Mouse (Mus musculus): ENCODE measurements around the gene Olfr891. TPM values are rescaled to one million over a fixed set of nuclear protein-coding genes. Genes with fewer than 3 reads are reported as not detected.
"Not testable (repeated sequence)": the region's sequence is repeated elsewhere in the genome, so short reads cannot be mapped to it uniquely, and the experiment has no call there.

The Olfr891 gene
- polyA plus RNA-seq (2012; ENCODE audit: insufficient read depth, insufficient read length, low replicate concordance, missing spikeins), result not detected in 2 replicates

DNA sequence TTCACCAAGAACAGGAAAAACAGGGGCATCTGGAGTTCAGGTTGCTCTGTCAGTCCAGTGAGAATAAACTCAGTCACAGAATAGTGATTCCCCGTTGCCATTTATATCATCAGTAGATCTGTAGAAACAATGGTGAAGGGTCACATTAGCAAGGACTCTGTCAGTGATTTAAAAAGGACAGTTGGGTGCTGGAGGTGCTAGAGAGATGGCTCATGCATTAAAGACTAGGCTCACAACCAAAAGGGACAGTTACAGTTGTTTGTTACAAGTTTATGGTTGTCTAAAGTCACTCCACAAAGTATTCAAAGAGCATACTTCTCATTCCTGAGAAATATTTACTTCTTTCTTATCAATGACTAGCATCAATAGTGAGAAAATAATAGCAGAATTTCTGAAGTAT lies at the start of gene Olfr891:
Olfr891 (minus strand) TSS at position 101 of the 400 bp plus-strand sequence.
- Histone ChIP-seq H3K4me3 (ENCODE audit: insufficient read depth, low read depth, low read length) (no peak within 1 kb of the TSS), H3K27ac (ENCODE audit: insufficient read depth, low read depth, low read length) (no peak within 1 kb of the TSS), H3K4me1 (ENCODE audit: control insufficient read depth, insufficient read depth, low read length) (no peaks in the 10 kb centered on the region)
- WGBS, result 86% methylated on average over 1 of the region's 1 CpGs
- TF ChIP-seq POLR2A (IDR thresholded peaks at IDR 0.05; ENCODE audit: insufficient read depth, low read depth, low read length), result no peak
- TF ChIP-seq CTCF (IDR thresholded peaks at IDR 0.05; ENCODE audit: insufficient read depth, low read depth, low read length), result no peak

DNA sequence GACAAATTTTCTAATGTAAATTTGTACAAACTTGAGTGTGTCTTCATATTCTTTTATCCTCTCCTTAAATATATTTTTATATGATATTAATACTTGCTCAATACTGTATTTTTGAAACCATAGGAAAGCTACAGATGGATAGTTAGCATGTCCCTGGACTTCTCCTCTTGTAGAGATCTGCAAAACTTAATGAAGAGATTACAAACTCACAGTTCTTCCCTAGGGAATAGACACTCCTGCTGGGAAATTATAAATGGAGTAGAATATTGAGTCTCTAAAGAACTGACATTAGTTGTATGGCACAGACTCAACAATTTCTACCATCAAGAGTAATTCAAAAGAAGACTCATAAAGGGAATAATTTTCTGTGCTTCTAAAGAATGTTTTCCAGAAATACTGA lies 37.1 kb upstream of the Olfr891 start, which contains the start of gene Olfr894:
Olfr894 (plus strand) TSS at position 301 of the 400 bp plus-strand sequence.
- no peaks in the 10 kb centered on the region for H3K4me1 ChIP-seq (ENCODE audit: control insufficient read depth, insufficient read depth, low read length)
- TF ChIP-seq POLR2A (IDR thresholded peaks at IDR 0.05; ENCODE audit: insufficient read depth, low read depth, low read length), result no peak
- no peak for TF ChIP-seq CTCF (IDR thresholded peaks at IDR 0.05; ENCODE audit: insufficient read depth, low read depth, low read length)
- no peak within 1 kb of the TSS for H3K27ac ChIP-seq (ENCODE audit: insufficient read depth, low read depth, low read length)
- H3K4me3 ChIP-seq (ENCODE audit: insufficient read depth, low read depth, low read length), result no peak within 1 kb of the TSS

GRCm38 (mm10) chr9:38208065-38208464 lies 27.4 kb upstream of the Olfr891 start, which contains the start of gene Olfr893:
Olfr893 (plus strand) TSS chr9:38208365.
- no peak within 1 kb of the TSS for H3K4me3 ChIP-seq (ENCODE audit: insufficient read depth, low read depth, low read length)
- no peak within 1 kb of the TSS for H3K27ac ChIP-seq (ENCODE audit: insufficient read depth, low read depth, low read length)
- no peak for TF ChIP-seq POLR2A (IDR thresholded peaks at IDR 0.05; ENCODE audit: insufficient read depth, low read depth, low read length)
- TF ChIP-seq CTCF (IDR thresholded peaks at IDR 0.05; ENCODE audit: insufficient read depth, low read depth, low read length), result no peak
- H3K4me1 ChIP-seq (ENCODE audit: control insufficient read depth, insufficient read depth, low read length), result no peaks in the 10 kb centered on the region
- WGBS, result 86% methylated on average over 3 of the region's 3 CpGs

- H3K4me3 ChIP-seq (ENCODE audit: insufficient read depth, low read depth, low read length); H3K27ac ChIP-seq (ENCODE audit: insufficient read depth, low read depth, low read length); H3K4me1 ChIP-seq (ENCODE audit: control insufficient read depth, insufficient read depth, low read length): not testable (repeated sequence)
- WGBS, result 45% methylated on average over 2 of the region's 2 CpGs
These were observed 12.3 kb downstream of the Olfr891 start for GRCm38 (mm10) chr9:38168341-38168740.

DNA sequence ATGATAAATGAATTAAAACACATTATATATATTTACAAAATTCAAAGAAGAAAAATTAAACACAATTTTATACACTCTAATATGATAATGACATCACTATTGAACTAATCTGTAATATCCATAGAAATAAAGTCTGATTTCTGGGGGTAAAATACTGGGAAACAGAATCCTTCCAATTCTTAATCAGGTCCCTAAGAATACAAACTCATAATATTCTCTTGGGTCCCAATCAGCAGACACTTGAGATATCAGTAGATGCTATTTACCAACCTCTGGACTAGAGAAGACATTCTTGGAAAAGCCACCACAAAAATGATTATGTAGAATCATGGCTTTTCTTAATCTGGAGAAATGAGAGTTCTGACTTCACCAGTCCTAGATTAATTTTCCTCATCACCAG lies 38.4 kb downstream of the Olfr891 start, which contains the start of gene Olfr890:
Olfr890 (plus strand) TSS at position 301 of the 400 bp plus-strand sequence.
- Histone ChIP-seq H3K4me3 (ENCODE audit: insufficient read depth, low read depth, low read length) (no peak within 1 kb of the TSS), H3K27ac (ENCODE audit: insufficient read depth, low read depth, low read length) (no peak within 1 kb of the TSS), H3K4me1 (ENCODE audit: control insufficient read depth, insufficient read depth, low read length) (no peaks in the 10 kb centered on the region)
- TF ChIP-seq POLR2A (IDR thresholded peaks at IDR 0.05; ENCODE audit: insufficient read depth, low read depth, low read length), result no peak
- TF ChIP-seq CTCF (IDR thresholded peaks at IDR 0.05; ENCODE audit: insufficient read depth, low read depth, low read length), result no peak

Other genes with a start within 250 kb of the Olfr891 start
- gene Olfr881, start 189.0 kb downstream of the Olfr891 start, polyA plus RNA-seq (2012; ENCODE audit: insufficient read depth, insufficient read length, low replicate concordance, missing spikeins), result not detected in 2 replicates
- not detected in 2 replicates for gene Olfr883, start 155.0 kb downstream of the Olfr891 start, polyA plus RNA-seq (2012; ENCODE audit: insufficient read depth, insufficient read length, low replicate concordance, missing spikeins)
- not detected in 2 replicates for gene Olfr884, start 134.3 kb downstream of the Olfr891 start, polyA plus RNA-seq (2012; ENCODE audit: insufficient read depth, insufficient read length, low replicate concordance, missing spikeins)
- gene Olfr885, start 119.5 kb downstream of the Olfr891 start, polyA plus RNA-seq (2012; ENCODE audit: insufficient read depth, insufficient read length, low replicate concordance, missing spikeins), result not detected in 2 replicates
- not detected in 2 replicates for gene Olfr887, start 96.7 kb downstream of the Olfr891 start, polyA plus RNA-seq (2012; ENCODE audit: insufficient read depth, insufficient read length, low replicate concordance, missing spikeins)
- not detected in 2 replicates for gene Olfr888, start 72.7 kb downstream of the Olfr891 start, polyA plus RNA-seq (2012; ENCODE audit: insufficient read depth, insufficient read length, low replicate concordance, missing spikeins)
- not detected in 2 replicates for gene Olfr889, start 65.6 kb downstream of the Olfr891 start, polyA plus RNA-seq (2012; ENCODE audit: insufficient read depth, insufficient read length, low replicate concordance, missing spikeins)
- gene Olfr890, start 38.3 kb downstream of the Olfr891 start, polyA plus RNA-seq (2012; ENCODE audit: insufficient read depth, insufficient read length, low replicate concordance, missing spikeins), result not detected in 2 replicates
- not detected in 2 replicates for gene Olfr893, start 27.5 kb upstream of the Olfr891 start, polyA plus RNA-seq (2012; ENCODE audit: insufficient read depth, insufficient read length, low replicate concordance, missing spikeins)
- not detected in 2 replicates for gene Olfr894, start 37.2 kb upstream of the Olfr891 start, polyA plus RNA-seq (2012; ENCODE audit: insufficient read depth, insufficient read length, low replicate concordance, missing spikeins)
- gene Olfr143, start 72.0 kb upstream of the Olfr891 start, polyA plus RNA-seq (2012; ENCODE audit: insufficient read depth, insufficient read length, low replicate concordance, missing spikeins), result not detected in 2 replicates
- not detected in 2 replicates for gene Olfr895, start 87.0 kb upstream of the Olfr891 start, polyA plus RNA-seq (2012; ENCODE audit: insufficient read depth, insufficient read length, low replicate concordance, missing spikeins)
- gene Olfr896-ps1, start 110.3 kb upstream of the Olfr891 start, polyA plus RNA-seq (2012; ENCODE audit: insufficient read depth, insufficient read length, low replicate concordance, missing spikeins), result not detected in 2 replicates
- gene Olfr25, start 148.2 kb upstream of the Olfr891 start, polyA plus RNA-seq (2012; ENCODE audit: insufficient read depth, insufficient read length, low replicate concordance, missing spikeins), result not detected in 2 replicates
- not detected in 2 replicates for gene Olfr898, start 167.6 kb upstream of the Olfr891 start, polyA plus RNA-seq (2012; ENCODE audit: insufficient read depth, insufficient read length, low replicate concordance, missing spikeins)
- gene Olfr250, start 186.1 kb upstream of the Olfr891 start, polyA plus RNA-seq (2012; ENCODE audit: insufficient read depth, insufficient read length, low replicate concordance, missing spikeins), result not detected in 2 replicates
- not detected in 2 replicates for gene Olfr251, start 196.3 kb upstream of the Olfr891 start, polyA plus RNA-seq (2012; ENCODE audit: insufficient read depth, insufficient read length, low replicate concordance, missing spikeins)
- gene Olfr147, start 220.9 kb upstream of the Olfr891 start, polyA plus RNA-seq (2012; ENCODE audit: insufficient read depth, insufficient read length, low replicate concordance, missing spikeins), result not detected in 2 replicates
- not detected in 2 replicates for gene Olfr901, start 248.6 kb upstream of the Olfr891 start, polyA plus RNA-seq (2012; ENCODE audit: insufficient read depth, insufficient read length, low replicate concordance, missing spikeins)